Mouse (Mus musculus): ENCODE results near the gene Cyp2j5. TPM values are rescaled to one million over a fixed set of nuclear protein-coding genes. Genes with fewer than 3 reads are reported as not detected.

Cyp2j5 gene
- polyA plus RNA-seq (2012; ENCODE audit: low replicate concordance), result not detected in 2 replicates

DNA sequence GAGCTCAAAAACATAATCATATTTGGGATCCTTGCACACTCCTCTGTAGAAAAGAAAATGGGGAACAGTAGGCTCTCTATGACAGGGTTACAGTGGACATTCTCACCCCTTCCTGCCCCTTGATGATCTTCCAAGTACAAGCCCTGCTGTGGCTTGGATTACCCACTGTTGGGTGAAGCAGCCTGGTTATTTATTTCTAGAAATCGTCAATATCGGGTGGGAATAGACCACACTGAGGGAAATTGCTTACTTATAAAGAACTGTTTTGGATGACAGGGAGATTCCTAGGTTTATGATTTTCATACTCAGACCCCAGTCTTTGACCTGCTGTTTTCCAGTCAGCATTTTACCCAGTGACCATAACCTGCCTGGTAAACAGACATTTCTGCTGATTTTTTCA, at the start of gene Cyp2j5:
TSS of gene Cyp2j5 (minus strand) at position 164 of the 400 bp plus-strand sequence.

DNA sequence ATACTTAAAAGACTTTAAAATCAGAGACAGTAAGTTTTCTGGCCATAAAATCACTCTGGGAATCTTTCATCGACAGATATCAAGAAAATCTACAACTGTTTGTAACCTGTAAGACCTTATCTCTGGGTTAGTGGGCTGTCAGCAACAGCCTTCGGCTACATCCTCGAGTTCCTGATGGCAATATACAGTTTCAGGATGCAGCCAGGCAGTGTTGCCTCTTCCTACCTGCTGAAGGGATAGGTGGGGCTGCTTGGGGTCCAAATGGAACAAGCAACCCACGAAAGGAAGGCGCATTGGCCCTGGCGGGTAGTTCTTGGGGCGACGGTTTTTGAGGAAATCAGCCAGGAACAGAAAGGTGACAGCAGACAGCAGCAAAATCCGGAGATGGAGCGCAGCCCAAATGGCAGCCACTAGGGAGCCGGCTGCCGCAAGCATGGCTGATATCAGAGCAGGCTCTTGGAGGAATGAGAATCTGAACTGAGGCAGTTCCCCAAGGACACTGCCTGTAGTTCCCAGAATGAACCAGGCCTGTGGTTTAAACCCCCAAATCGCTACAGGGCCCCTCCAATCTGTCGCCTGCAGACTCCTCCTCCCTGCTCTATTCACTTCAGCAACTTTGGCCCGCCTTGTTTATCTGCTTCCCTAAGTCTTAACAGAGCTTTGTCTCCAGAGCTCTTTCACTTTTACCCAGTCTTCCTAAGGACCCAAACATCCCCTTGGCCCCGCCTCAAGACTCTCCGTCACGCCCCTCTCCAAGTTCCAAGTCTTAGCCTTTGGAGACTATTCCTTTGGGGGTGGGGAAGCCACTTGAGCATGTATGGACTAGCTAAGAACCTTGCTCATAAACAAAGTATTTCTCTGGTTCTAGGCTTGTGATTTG, 72.8 kb downstream of the Cyp2j5 start, which contains the start of gene Cyp2j9:
TSS of gene Cyp2j9 (minus strand) at position 668 of the 880 bp plus-strand sequence.

Other genes starting within 250 kb of the Cyp2j5 start
- not detected in 2 replicates for gene Cyp2j8, start 156.8 kb downstream of the Cyp2j5 start, polyA plus RNA-seq (2012; ENCODE audit: low replicate concordance)
- 0.17 TPM in 1 of 2 replicates, not detected in the other for gene Cyp2j6, start 110.5 kb downstream of the Cyp2j5 start, polyA plus RNA-seq (2012; ENCODE audit: low replicate concordance)
- gene Cyp2j9, start 72.6 kb downstream of the Cyp2j5 start, polyA plus RNA-seq (2012; ENCODE audit: low replicate concordance), result not detected in 2 replicates
- not detected in 2 replicates for gene Gm12695, start 121.0 kb upstream of the Cyp2j5 start, polyA plus RNA-seq (2012; ENCODE audit: low replicate concordance)

Data from leukemia stem cell, adult 10-12 weeks (primary cell).